Mouse (Mus musculus) liver, adult 2 months (tissue): ENCODE data around the gene Polr3a.

Experiments
- CTCF ChIP-seq: fragments of 200-500 bp; IDR thresholded peaks from 2 replicates; pipeline ENCODE4 v1.5.1; 2011; ENCODE audit warnings: low read depth, low read length, control low read depth
- POLR2A ChIP-seq: fragments of 200-500 bp; IDR thresholded peaks from 2 replicates; pipeline ENCODE4 v1.6.1; 2011; ENCODE audit warnings: low read length, control low read depth; ENCODE audit not compliant: insufficient read depth; ENCODE audit errors: extremely low read depth

GRCm38 (mm10) chr14:24468806-24469205, 18.1 kb downstream of the Polr3a start:
- TF ChIP-seq CTCF (no peak), POLR2A (no peak)
